Mouse (Mus musculus): ENCODE results near the gene Smim4.

GRCm38 (mm10) chr14:31133023-31133665 is 4.4 kb upstream of the Smim4 start:
- TF ChIP-seq KAT2A (IDR thresholded peaks at IDR 0.05; ENCODE audit: insufficient replicate concordance, low read length), result no peak
- no peak for TF ChIP-seq ETS1 (conservative IDR thresholded peaks at IDR 0.05; ENCODE audit: low read depth, low read length)
- TF ChIP-seq CTCF (conservative IDR thresholded peaks at IDR 0.05 in 1 of 2, IDR thresholded peaks at IDR 0.05 in 1 of 2; ENCODE audit: low read depth in 2 of 2, low read length in 2 of 2), result no peak
- TF ChIP-seq E2F4 (IDR thresholded peaks at IDR 0.05; ENCODE audit: insufficient replicate concordance, low read depth, low read length), result no peak
- TF ChIP-seq BHLHE40 (IDR thresholded peaks at IDR 0.05; ENCODE audit: low read depth, low read length), result no peak
- no peak for TF ChIP-seq CHD1 (IDR thresholded peaks at IDR 0.05; ENCODE audit: low read depth, low read length)
- TF ChIP-seq MAX (IDR thresholded peaks at IDR 0.05; ENCODE audit: low read length), result no peak
- TF ChIP-seq EP300 (IDR thresholded peaks at IDR 0.05; ENCODE audit: low read length), result no peak
- no peak for TF ChIP-seq POLR2AphosphoS2 (IDR thresholded peaks at IDR 0.05; ENCODE audit: low read depth, low read length)
- TF ChIP-seq USF2 (conservative IDR thresholded peaks at IDR 0.05; ENCODE audit: low read depth, low read length), result no peak
- TF ChIP-seq ZNF384 (IDR thresholded peaks at IDR 0.05; ENCODE audit: low read depth, low read length), result no peak
- TF ChIP-seq MAZ (IDR thresholded peaks at IDR 0.05; ENCODE audit: low read depth, low read length), result no peak
- no peak for TF ChIP-seq HCFC1 (IDR thresholded peaks at IDR 0.05; ENCODE audit: low read depth, low read length)
- TF ChIP-seq POLR2A (IDR thresholded peaks at IDR 0.05; ENCODE audit: low read depth, low read length), result no peak

Measured in CH12.LX (cell line).